Mouse (Mus musculus) brain, embryonic 14.5 days (tissue): ENCODE results near the gene Vopp1. TPM values are rescaled to one million over a fixed set of nuclear protein-coding genes. Genes with fewer than 3 reads are reported as not detected.
"Not testable (repeated sequence)": the region's sequence is repeated elsewhere in the genome, so short reads cannot be mapped to it uniquely, and the experiment has no call there.

Experiments used
- DNase-seq: peaks from one replicate; pipeline ENCODE4 v3.0.0-alpha.2; 2011; ENCODE audit warnings: low read depth
- CTCF ChIP-seq: fragments of 200-500 bp; IDR thresholded peaks from 2 replicates; pipeline ENCODE4 v1.5.1; 2012; ENCODE audit warnings: inconsistent platforms, mild to moderate bottlenecking, moderate library complexity, borderline replicate concordance; ENCODE audit not compliant: insufficient read depth, insufficient read length; ENCODE audit errors: extremely low read depth
- POLR2A ChIP-seq: fragments of 200-500 bp; IDR thresholded peaks from 2 replicates; pipeline ENCODE4 v1.6.1; 2012; ENCODE audit warnings: mild to moderate bottlenecking, inconsistent platforms, borderline replicate concordance; ENCODE audit not compliant: poor library complexity, insufficient read depth, insufficient read length, severe bottlenecking; ENCODE audit errors: extremely low read depth
- polyA plus RNA-seq: library from polyadenylated mRNA; depleted of rRNA; stranded (reverse); fragments of >200 nt; gene quantifications from 2 replicates; pipeline ENCODE4 v1.2.3, GENCODE M21; 2012; rRNA removed

The Vopp1 gene
- 136 and 160 TPM in 2 replicates for polyA plus RNA-seq

DNA sequence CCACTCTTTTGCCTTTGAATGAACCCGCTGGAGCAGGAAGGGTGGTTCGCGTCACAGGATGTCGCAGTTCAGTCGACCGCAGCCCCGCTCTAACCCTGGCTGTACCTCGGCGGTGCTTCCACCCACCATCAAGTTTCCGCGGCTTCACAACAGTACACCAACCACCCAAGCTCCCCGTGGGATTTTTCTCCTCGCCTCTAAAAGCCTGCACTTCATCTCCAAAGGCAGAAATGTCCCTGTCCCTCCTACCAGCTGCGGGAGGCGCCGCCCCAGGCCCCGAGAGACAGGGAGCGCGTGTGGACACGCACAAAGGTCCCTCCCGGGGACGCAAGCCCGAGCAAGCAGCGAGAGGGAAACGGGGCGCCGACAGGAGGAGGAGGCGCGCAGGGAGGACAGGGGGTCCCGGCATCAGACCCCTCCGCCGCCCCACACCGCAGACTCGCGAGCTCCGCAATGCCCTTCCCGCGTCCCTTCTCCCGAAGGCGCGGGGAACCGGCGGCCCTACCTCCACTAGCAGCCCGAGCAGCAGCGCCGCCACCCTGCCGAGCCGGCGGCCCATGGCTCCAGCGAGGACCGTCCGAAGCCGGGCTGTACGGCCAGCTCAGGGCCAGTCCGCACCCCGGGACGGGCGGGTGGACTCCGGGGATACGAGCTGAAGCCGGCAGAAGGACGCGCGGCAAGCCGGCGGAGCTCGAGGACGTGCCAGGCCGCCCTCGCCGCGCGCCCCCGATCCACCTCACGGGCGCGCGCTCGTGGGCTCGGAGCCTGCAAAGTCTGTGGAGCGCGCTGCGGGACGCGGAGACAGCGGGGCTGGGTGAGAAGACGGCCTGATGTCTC lies at the start of gene Vopp1:
Gene Vopp1 (minus strand): TSS at position 738 of the 837 bp plus-strand sequence.
- DNase-seq, result peak; percentile 92
- TF ChIP-seq CTCF, result no peak
- TF ChIP-seq POLR2A, result peak; percentile 90

DNA sequence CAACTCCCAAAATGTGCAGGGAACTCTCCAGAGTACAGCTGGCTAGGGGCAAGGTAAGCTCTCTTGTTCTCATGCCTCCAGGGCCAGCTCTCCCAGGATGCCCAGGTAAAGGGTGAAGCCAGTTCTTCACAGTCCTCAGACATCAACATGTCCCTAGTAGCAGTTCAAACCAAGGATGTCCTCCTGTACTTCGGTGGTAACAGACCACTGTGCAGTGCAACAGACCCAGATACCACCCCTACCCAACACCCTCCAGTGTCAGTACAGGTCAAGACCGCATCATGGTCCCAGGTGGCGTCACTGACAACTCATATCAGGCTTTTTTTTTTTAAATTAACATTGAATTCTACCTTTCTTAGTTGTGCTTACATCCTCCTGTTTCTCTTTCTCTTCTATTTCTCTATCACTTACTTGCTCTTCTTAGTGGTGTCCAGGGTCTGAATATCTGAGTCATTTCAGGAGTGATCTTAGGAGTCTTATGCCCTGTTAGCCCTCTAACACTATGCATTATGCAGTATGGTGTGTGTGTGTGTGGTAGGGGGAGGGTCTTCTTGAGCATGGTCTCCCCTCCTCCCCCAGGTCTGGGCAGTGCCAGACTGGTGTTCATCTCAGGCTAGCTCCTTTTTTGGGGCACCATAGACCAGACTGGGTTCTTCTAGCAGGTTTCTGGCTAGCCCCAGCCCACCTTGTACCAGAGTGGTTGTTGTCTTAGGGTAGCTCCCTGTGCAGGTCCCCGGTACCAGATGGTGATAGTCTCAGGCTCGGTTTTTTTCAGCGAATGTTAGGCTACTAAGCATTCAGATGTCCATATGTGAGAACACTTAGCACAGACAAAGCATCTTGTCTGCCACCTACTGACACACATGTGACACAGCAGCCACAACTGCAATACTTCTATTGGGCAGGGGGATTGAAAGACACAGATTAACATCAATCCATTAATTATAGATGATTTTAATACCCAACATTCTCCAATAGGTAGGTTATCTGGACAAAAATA lies 34.4 kb upstream of the Vopp1 start:
- TF ChIP-seq CTCF (peak; percentile 74; the same call in 1 of the 2 replicates), POLR2A (no peak)
- peak; percentile 86 for DNase-seq

DNA sequence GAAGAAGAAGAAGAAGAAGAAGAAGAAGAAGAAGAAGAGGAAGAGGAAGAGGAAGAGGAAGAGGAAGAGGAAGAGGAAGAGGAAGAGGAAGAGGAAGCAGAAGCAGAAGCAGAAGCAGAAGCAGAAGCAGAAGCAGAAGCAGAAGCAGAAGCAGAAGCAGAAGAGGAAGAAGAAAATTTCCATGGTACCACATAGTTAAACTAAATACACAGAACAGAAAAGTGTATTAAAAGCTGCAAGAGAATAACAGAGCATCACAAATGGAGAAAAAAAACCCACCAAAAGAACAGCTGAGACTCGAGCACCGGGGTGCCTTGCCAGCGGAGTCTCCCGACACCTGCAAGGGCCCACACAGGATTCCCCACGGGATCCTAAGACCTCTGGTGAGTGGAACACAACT lies 26.2 kb upstream of the Vopp1 start:
- DNase-seq, result not testable (repeated sequence)

DNA sequence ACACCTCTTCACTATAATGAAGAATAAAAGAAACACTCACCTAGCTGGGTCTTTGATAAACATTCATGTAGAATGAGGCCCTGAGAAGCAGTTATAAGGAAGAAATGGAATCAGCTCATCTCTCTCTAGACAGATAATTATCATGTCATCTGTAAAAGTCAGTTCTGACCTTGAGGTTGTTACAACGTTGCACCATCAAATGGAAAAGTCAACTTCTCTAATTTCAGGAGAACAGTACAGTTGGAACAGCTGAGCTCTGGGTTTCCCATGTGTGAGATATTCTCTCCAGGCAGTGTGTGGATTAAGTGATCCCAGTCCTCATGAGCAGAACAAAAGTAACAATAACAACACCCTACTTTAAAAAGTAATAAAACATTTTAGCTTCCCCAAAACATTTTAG lies 25.3 kb upstream of the Vopp1 start, which contains the start of gene Vmn1r21:
Gene Vmn1r21 (minus strand): TSS at position 58 of the 400 bp plus-strand sequence.
- no peak for DNase-seq
- TF ChIP-seq POLR2A (no peak), CTCF (no peak)

DNA sequence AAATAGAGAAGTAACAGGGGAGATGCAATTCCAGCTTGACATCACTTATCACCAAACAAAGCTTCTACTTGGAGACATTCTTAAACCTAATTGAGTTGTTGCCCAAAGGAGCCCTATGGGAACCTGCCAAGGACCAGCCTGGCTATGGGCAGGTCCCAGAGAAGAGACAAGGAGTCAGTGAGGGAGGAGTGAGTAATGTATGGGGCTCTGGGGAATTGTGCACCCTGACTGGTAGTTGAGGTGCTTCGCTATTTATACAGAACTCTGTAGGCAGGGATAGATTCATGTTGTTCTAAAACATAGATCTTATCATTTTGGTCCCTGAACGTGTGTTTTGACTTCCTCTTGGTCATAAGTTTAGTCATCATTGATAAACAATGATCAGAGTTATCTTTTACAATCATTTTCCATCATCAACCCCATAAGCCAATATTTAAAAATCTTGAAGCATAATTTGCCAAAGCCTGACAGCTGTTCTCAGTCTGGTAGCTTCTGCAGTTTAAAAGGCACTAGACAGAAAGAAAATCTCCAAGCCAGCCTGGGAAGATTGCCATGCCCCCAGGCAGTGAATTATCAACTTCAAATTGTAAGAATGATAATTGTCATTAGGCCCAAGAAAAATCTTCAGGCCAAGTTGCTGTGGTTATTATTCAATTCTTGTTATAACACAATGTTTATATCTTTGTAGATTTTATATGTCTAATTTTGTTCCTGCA lies 14.9 kb upstream of the Vopp1 start:
- peak; percentile 86 for DNase-seq
- TF ChIP-seq CTCF (no peak), POLR2A (no peak)

DNA sequence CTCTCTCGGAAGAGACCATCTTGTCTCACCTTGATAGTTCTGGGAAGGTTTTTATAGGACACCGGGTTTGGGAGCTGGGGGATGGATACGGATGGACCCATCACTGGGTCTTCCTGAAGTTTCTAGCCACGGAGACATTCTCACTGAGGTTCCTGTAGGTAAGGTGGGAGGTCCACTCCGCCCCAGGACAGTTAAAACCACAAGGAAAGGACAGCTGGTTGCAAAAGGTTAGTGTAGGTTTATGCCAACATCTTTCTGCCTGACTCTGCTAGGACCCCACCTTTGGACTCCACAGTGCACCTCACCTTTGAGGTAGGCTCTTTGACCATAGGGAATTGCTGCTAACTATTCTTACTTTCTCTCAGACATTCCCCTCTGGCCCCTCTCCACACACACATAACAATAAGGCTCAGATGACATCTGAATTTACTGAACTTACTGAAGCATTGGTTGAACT lies 328 bp upstream of the Vopp1 start:
- TF ChIP-seq CTCF (no peak), POLR2A (no peak)
- DNase-seq, result no peak

DNA sequence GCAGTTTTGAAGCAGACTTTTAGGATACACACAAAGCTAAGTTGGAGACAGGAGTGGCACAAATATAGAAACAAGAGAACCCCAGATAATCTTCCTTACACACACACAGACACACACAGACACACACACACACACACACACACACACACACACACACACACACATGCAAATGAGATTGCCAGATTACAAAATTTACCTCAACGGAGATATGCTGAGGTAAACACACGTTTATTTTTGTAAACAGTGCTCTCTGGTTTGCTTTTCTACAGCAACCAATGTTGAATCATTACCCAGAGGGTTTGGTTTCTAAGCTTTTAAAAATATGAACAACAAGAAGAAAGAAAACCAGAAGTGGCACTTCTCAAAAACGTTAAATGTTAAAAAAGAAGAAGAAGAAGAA lies 1.5 kb downstream of the Vopp1 start:
- DNase-seq, result no peak
- TF ChIP-seq CTCF (no peak), POLR2A (no peak)

DNA sequence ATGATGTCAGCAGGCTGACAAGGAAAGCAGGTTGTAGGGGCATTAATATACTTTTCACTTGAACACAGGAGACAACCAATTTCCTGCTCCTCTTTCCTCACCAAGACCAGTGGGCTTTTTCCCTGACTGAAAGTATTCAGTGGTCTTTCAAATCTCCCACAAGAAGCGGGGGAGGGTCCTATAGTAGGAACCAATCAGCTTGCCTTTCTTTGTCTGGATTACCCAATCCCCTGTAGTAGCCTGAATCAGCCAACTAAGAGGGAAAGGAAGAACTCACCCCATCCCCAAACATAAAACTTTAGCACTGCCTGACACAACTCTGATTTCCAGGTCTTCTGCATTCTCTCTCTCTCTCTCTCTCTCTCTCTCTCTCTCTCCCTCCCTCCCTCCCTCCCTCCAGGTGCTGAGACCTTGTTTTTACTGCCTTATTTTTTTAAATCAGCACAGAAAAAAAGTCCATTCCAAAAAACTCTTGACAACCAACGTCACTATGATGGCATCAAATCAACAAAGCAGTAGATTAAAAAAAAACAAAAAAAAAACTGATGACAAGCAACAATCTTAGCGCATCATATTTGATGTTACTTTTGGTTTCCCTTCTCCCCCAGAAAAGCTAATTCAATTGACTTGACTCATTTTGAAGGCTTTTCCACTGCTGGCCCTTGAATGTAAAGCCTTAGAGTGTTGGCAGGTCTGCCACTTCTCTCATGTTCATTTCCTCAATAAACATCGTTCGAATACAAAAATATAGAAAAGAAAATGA lies 2.1 kb downstream of the Vopp1 start:
- TF ChIP-seq POLR2A, result no peak
- no peak for TF ChIP-seq CTCF
- peak; percentile 88 for DNase-seq

DNA sequence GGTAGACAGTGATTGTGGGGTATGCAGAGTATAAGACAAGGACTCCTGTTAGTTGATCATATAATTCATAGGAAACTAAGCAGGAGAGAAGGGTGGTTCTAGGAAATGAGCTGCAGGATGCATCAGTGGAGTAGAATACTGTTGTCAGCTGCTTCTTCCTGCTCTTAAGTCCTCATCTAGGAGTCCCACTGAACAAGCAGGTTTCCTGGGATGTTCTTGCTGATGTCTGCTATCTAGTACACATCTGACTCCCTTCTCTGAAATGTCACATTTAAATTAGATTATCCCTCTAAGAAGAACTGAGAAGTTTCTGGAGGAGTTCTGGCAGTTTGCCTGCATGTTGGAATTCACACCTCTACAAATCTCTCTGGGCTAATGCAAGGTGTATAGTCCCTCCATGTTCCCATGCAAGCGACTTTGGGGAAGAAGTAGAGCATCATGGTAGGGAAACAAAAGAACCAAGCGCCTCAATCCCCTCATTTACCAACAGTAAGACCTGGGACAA lies 10.5 kb downstream of the Vopp1 start:
- no peak for TF ChIP-seq CTCF
- TF ChIP-seq POLR2A, result no peak
- DNase-seq, result no peak

DNA sequence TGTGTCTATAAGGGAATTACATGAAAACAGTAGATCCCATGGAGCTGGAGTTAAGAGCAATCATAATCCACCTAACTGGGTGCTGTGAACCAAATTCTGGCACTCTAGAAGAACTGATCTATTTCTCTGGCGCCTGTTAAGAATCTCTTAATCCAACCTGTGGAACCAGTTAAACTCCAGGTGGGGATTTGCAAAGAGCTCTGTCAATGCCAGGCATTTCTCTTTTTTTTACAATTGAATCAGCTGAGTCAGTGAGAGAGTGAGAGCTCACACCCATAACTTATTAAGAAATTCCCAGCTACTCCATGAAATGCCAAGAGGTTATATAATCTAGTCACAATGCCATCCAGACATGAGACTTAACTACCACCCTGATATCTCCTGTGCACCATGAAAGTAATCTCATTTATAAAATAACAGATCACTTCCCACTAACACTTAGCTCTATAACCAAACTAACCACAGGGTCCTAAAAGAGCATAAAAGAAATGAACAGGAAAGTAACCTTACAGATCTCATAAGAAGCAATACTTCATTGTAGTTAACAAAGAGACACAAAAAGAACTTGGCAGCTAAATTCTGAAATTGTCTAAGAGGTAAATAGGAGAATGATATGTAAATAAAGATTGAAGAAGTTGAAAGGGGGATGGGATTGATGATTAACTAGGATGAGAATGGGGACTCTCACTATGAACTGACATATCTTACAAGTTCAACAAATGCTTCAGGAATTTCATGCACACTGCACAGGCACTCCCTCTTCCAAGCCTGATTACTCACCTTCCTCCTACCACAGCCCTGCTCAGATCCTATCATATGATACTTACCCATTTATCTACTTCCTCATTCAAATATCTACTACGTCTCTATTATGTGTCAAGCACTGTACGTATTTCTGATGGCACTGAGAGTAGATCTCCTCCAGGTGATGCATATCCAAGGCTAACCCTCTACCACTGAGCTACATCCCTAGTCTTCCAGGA lies 12.9 kb downstream of the Vopp1 start:
- TF ChIP-seq POLR2A (no peak), CTCF (no peak)
- no peak for DNase-seq
